Mouse (Mus musculus): Measurements from ENCODE around the gene Polr1c. TPM values are rescaled to one million over a fixed set of nuclear protein-coding genes. Genes with fewer than 3 reads are reported as not detected.

The Polr1c gene
- 89.8 and 91.0 TPM in 2 replicates for polyA plus RNA-seq (2014; fragmentation: Nextera tagmentation; extraction: Ambion mirVana)

DNA sequence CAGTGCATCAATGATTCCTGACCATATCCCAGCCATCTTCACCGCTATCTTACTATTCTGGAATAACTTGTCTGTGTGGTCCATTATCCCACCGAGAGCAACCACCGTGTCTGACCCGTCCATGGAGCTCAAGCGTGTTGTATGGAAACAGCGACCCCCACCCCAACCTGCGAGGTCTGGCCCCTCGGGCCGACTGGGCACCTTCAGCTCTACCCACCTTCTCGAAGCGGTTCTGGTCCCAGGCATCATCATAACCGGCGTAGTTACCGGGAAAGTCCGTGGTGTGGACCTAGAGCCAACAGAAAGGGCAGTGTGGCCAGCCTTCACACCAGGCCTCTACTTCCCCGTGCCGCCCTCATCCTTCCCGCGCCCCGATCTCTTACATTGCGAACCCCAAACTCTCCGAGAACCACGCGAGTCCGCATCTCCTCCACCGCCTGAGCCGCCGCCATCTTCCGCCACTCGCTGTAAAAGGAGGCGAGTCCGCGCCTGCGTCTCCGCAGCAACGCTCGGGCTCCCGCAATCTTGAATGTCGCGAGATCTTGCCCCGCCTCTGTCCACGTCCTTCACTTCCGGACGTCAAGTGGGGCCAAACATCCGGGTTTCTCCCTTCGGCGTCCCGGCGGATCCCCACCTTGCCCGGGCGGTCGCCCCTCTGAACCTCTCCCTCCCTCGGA is at the start of gene Polr1c, which contains the start of gene Yipf3:
TSS of gene Polr1c (minus strand) at position 543 of the 677 bp plus-strand sequence.
TSS of gene Yipf3 (plus strand) at position 569 of the 677 bp plus-strand sequence.
- peak within 1 kb of the TSS; percentile 92 for H3K9ac ChIP-seq (replicated peaks; ENCODE audit: low read length)
- DNase-seq (peak; percentile 98), ATAC-seq (ENCODE audit: low FRiP score, low TSS enrichment) (peak; percentile 91)
- H3K4me2 ChIP-seq (ENCODE audit: low read length): peak within 1 kb of the TSS; percentile 75
- no peaks in the 10 kb centered on the region for H3K9me3 ChIP-seq (ENCODE audit: control insufficient read depth, low read length)
- H3K27me3 ChIP-seq (ENCODE audit: control insufficient read depth, insufficient read depth, low read length): no peaks in the 10 kb centered on the region
- peak within 1 kb of the TSS; percentile 81 for H3K27ac ChIP-seq (replicated peaks; ENCODE audit: low read depth, low read length)
- H3K36me3 ChIP-seq (ENCODE audit: control insufficient read depth, insufficient read depth, low read length): peaks cover 74% of the 10 kb centered on the region
- WGBS: under 1% methylated on average over 53 of the region's 53 CpGs
- H3K4me1 ChIP-seq (ENCODE audit: control insufficient read depth, insufficient read depth, low read length): peaks cover 16% of the 10 kb centered on the region
- peak within 1 kb of the TSS; percentile 94 for H3K4me3 ChIP-seq (replicated peaks; ENCODE audit: low read depth, low read length)

DNA sequence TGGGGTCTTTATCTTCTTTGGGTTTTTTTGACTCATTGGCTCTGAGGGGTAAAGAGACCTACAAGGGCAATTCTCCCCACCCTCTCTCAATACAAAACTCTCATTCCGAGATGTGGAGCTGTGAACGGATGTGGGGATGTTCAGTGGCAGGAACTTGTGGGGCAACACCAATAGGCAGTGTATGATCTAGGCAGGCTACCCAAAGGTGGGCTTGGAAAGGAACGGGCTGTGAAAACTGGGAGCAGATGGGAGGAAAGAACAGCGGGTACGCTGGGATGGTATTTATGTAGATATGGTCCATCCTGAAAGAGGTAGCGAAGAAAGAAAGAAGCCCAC is 49.1 kb upstream of the Polr1c start:
- Histone ChIP-seq H3K4me1 (ENCODE audit: control insufficient read depth, insufficient read depth, low read length) (no peaks in the 10 kb centered on the region; the same call in 1 of the 2 replicates), H3K27me3 (ENCODE audit: control insufficient read depth, insufficient read depth, low read length) (peaks cover 36% of the 10 kb centered on the region), H3K36me3 (ENCODE audit: control insufficient read depth, insufficient read depth, low read length) (no peaks in the 10 kb centered on the region; the same call in 1 of the 2 replicates), H3K9me3 (ENCODE audit: control insufficient read depth, low read length) (no peaks in the 10 kb centered on the region), H3K9ac (replicated peaks; ENCODE audit: low read length) (peak overlapping the region; percentile 80; the same call in 1 of the 2 replicates), H3K27ac (replicated peaks; ENCODE audit: low read depth, low read length) (peak overlapping the region; percentile 79), H3K4me3 (replicated peaks; ENCODE audit: low read depth, low read length) (peak overlapping the region; percentile 78), H3K4me2 (ENCODE audit: low read length) (peak overlapping the region; percentile 92)
- 10% methylated on average over 6 of the region's 6 CpGs for WGBS
- ATAC-seq (ENCODE audit: low FRiP score, low TSS enrichment) (no peak), DNase-seq (no peak)

DNA sequence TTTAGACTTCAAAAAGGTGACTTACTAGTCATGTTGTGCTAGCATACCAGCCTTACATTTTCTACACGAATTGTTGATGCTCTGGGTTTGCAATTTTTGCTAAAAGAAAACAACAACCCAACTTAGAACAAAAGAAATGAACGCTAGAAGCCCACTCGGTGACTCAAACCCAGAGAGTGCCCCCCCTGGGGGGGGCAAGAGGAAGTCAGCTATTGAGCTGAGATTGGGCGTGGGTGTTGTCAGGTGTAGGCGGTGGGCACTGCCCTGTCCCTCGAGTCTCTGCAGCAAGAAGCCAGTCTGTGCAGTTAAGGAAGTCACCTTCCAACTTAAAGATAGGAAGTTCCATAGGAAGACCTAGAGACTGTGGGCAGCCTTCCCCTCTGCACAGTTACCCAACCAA is 48.7 kb upstream of the Polr1c start:
- ATAC-seq (ENCODE audit: low FRiP score, low TSS enrichment): no peak
- H3K4me2 ChIP-seq (ENCODE audit: low read length): peak overlapping the region; percentile 92
- WGBS: 44% methylated on average over 6 of the region's 6 CpGs

DNA sequence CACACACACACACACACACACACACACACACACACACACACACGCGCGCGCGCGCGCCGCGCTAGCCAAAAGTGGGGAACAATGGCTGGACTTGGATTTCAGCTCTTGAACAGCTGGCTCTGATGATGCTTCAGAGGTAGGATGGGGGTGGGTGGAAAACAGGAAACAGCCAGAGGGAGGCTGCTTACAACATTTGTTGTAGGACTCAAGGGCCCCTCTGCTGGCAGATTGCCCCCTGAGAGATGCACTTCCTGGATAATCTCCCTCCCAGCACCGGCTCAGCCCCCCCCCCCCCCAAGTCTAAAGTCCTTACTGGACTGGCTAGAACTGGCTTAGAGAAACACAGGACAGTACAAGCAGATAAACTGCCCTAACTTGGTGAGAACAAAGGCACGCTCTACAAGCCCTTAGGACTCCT is 39.8 kb upstream of the Polr1c start:
- H3K4me2 ChIP-seq (ENCODE audit: low read length): no peak overlapping the region
- H3K9me3 ChIP-seq (ENCODE audit: control insufficient read depth, low read length): no peaks in the 10 kb centered on the region
- H3K4me1 ChIP-seq (ENCODE audit: control insufficient read depth, insufficient read depth, low read length): 0 out of 2 replicates have a peak, but pooled peaks cover 3% of the 10 kb centered on the region
- no peak overlapping the region for H3K4me3 ChIP-seq (replicated peaks; ENCODE audit: low read depth, low read length)
- 79% methylated on average over 11 of the region's 11 CpGs for WGBS
- ATAC-seq (ENCODE audit: low FRiP score, low TSS enrichment) (no peak), DNase-seq (peak; percentile 16)
- H3K9ac ChIP-seq (replicated peaks; ENCODE audit: low read length): no peak overlapping the region
- H3K27ac ChIP-seq (replicated peaks; ENCODE audit: low read depth, low read length): no peak overlapping the region
- no peaks in the 10 kb centered on the region for H3K36me3 ChIP-seq (ENCODE audit: control insufficient read depth, insufficient read depth, low read length)
- no peaks in the 10 kb centered on the region for H3K27me3 ChIP-seq (ENCODE audit: control insufficient read depth, insufficient read depth, low read length)

More for the DNA sequence above, 48.7 kb upstream of the Polr1c start:
- H3K27me3 ChIP-seq (ENCODE audit: control insufficient read depth, insufficient read depth, low read length): peaks cover 36% of the 10 kb centered on the region
- no peak overlapping the region for H3K27ac ChIP-seq (replicated peaks; ENCODE audit: low read depth, low read length)
- no peaks in the 10 kb centered on the region for H3K9me3 ChIP-seq (ENCODE audit: control insufficient read depth, low read length)
- no peak overlapping the region for H3K9ac ChIP-seq (replicated peaks; ENCODE audit: low read length)
- peak overlapping the region; percentile 78 for H3K4me3 ChIP-seq (replicated peaks; ENCODE audit: low read depth, low read length)
- no peak for DNase-seq
- H3K36me3 ChIP-seq (ENCODE audit: control insufficient read depth, insufficient read depth, low read length): no peaks in the 10 kb centered on the region
- H3K4me1 ChIP-seq (ENCODE audit: control insufficient read depth, insufficient read depth, low read length): no peaks in the 10 kb centered on the region; the same call in 1 of the 2 replicates

DNA sequence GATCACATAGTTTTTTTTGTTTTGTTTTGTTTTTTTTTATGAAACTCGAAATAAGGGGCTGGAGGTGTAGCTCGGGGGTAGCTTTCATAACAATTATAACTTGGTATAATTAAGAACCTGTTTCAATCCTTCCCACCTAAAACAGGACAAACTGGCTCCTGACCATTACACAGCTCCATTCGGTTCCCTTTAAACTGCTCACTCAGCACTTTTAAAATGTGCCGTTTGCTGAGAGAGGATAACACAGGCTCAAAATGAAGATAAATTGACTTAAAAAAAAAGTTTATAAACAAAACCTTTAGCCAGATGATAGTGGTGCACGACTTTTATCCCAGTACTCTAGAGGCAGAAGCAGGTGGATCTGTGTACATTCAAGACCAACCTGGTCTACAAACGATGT is 37.6 kb upstream of the Polr1c start:
- 75% methylated on average over 6 of the region's 6 CpGs for WGBS
- ATAC-seq (ENCODE audit: low FRiP score, low TSS enrichment) (no peak), DNase-seq (no peak)

DNA sequence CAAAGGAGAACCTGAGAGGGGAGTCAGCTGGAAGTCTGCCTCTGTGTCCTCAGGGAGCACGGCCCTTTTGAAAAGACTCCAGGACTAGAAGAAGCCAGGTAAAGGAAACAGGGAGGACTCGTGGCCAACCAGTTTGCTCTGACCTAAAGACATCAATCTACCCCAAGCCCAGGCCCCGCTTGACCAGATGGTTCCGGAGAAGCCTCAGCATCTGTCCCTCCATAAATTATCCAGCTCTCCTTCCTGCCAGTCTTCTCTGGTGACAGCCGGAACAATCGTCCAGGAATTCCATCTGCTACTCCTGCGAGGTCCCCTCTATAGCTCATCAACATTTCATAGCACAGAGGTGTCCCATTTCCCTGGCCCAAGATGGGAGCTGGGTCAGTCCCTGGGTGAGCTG is 36.8 kb upstream of the Polr1c start:
- no peak overlapping the region for H3K4me3 ChIP-seq (replicated peaks; ENCODE audit: low read depth, low read length)
- peaks cover 7% of the 10 kb centered on the region; the same call in 1 of the 2 replicates for H3K4me1 ChIP-seq (ENCODE audit: control insufficient read depth, insufficient read depth, low read length)
- no peak overlapping the region for H3K27ac ChIP-seq (replicated peaks; ENCODE audit: low read depth, low read length)
- H3K9me3 ChIP-seq (ENCODE audit: control insufficient read depth, low read length): no peaks in the 10 kb centered on the region
- H3K36me3 ChIP-seq (ENCODE audit: control insufficient read depth, insufficient read depth, low read length): no peaks in the 10 kb centered on the region
- H3K27me3 ChIP-seq (ENCODE audit: control insufficient read depth, insufficient read depth, low read length): no peaks in the 10 kb centered on the region
- DNase-seq (no peak), ATAC-seq (ENCODE audit: low FRiP score, low TSS enrichment) (no peak)
- H3K9ac ChIP-seq (replicated peaks; ENCODE audit: low read length): no peak overlapping the region
- no peak overlapping the region for H3K4me2 ChIP-seq (ENCODE audit: low read length)
- WGBS: 54% methylated on average over 7 of the region's 7 CpGs

More for the DNA sequence above, 37.6 kb upstream of the Polr1c start:
- no peak overlapping the region for H3K4me3 ChIP-seq (replicated peaks; ENCODE audit: low read depth, low read length)
- no peak overlapping the region for H3K4me2 ChIP-seq (ENCODE audit: low read length)
- peaks cover 7% of the 10 kb centered on the region; the same call in 1 of the 2 replicates for H3K4me1 ChIP-seq (ENCODE audit: control insufficient read depth, insufficient read depth, low read length)
- no peak overlapping the region for H3K9ac ChIP-seq (replicated peaks; ENCODE audit: low read length)
- H3K27ac ChIP-seq (replicated peaks; ENCODE audit: low read depth, low read length): no peak overlapping the region
- no peaks in the 10 kb centered on the region for H3K9me3 ChIP-seq (ENCODE audit: control insufficient read depth, low read length)
- no peaks in the 10 kb centered on the region for H3K36me3 ChIP-seq (ENCODE audit: control insufficient read depth, insufficient read depth, low read length)
- no peaks in the 10 kb centered on the region for H3K27me3 ChIP-seq (ENCODE audit: control insufficient read depth, insufficient read depth, low read length)

DNA sequence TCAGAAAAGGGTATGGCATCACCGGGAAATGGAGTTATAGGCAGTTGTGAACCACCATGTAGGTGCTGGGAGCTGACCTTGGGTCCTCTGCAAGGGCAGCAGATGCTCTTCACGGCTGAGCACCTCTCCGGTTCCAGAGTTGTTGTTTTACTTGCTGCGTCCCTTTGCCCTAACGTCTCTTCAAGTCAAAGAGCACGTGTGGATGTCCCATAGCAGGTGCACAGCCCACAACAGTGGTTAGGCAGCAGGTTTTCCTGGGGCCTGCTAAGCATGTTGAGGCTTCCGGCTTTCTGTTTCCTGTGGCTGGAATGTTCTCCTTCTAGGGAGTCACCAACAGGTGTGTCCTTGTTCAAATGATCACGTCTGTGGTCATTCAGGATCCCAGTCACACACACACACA is 36.1 kb upstream of the Polr1c start:
- peaks cover 7% of the 10 kb centered on the region; the same call in 1 of the 2 replicates for H3K4me1 ChIP-seq (ENCODE audit: control insufficient read depth, insufficient read depth, low read length)
- H3K4me3 ChIP-seq (replicated peaks; ENCODE audit: low read depth, low read length): no peak overlapping the region
- 92% methylated on average over 8 of the region's 8 CpGs for WGBS
- 0 out of 2 replicates have a peak, but pooled peaks cover 3% of the 10 kb centered on the region for H3K36me3 ChIP-seq (ENCODE audit: control insufficient read depth, insufficient read depth, low read length)
- no peak overlapping the region for H3K9ac ChIP-seq (replicated peaks; ENCODE audit: low read length)
- DNase-seq (no peak), ATAC-seq (ENCODE audit: low FRiP score, low TSS enrichment) (no peak)
- no peak overlapping the region for H3K4me2 ChIP-seq (ENCODE audit: low read length)
- H3K27ac ChIP-seq (replicated peaks; ENCODE audit: low read depth, low read length): no peak overlapping the region
- no peaks in the 10 kb centered on the region for H3K9me3 ChIP-seq (ENCODE audit: control insufficient read depth, low read length)
- H3K27me3 ChIP-seq (ENCODE audit: control insufficient read depth, insufficient read depth, low read length): no peaks in the 10 kb centered on the region

DNA sequence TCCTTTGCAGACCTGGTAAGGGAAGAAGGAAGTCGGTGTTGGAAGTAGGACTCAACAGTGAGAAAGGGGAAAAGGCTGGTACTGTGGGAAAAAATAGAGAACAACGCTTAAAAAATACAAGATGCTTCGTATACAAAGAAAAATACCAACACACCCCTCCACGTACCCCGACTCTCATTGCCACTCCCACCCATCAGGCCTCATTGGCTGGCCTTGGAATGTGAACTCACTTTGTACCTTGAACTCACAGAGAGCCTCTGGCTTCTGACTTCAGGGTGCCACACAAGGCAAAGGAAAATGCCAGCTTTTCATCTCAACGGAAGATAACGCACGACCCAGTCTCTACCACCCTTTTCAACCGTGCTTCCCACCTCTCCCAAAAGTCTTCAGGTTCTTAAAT is 35.3 kb upstream of the Polr1c start:
- peak; percentile 54; the same call in 1 of the 2 replicates for ATAC-seq (ENCODE audit: low FRiP score, low TSS enrichment)
- WGBS: 26% methylated on average over 9 of the region's 9 CpGs

More for the DNA sequence above, 35.3 kb upstream of the Polr1c start:
- Histone ChIP-seq H3K9ac (replicated peaks; ENCODE audit: low read length) (peak overlapping the region; percentile 67; the same call in 1 of the 2 replicates), H3K9me3 (ENCODE audit: control insufficient read depth, low read length) (no peaks in the 10 kb centered on the region), H3K4me2 (ENCODE audit: low read length) (peak overlapping the region; percentile 79), H3K4me3 (replicated peaks; ENCODE audit: low read depth, low read length) (peak overlapping the region; percentile 63), H3K36me3 (ENCODE audit: control insufficient read depth, insufficient read depth, low read length) (peaks cover 4% of the 10 kb centered on the region; the same call in 1 of the 2 replicates), H3K27me3 (ENCODE audit: control insufficient read depth, insufficient read depth, low read length) (no peaks in the 10 kb centered on the region), H3K4me1 (ENCODE audit: control insufficient read depth, insufficient read depth, low read length) (peaks cover 7% of the 10 kb centered on the region; the same call in 1 of the 2 replicates), H3K27ac (replicated peaks; ENCODE audit: low read depth, low read length) (0 out of 2 replicates have a peak overlapping the region, but pooled peaks have one; percentile 63)
- DNase-seq: no peak

Data from midbrain, embryonic 14.5 days (tissue).